Mouse (Mus musculus): ENCODE data around the gene Ryk.

Gene Ryk

DNA sequence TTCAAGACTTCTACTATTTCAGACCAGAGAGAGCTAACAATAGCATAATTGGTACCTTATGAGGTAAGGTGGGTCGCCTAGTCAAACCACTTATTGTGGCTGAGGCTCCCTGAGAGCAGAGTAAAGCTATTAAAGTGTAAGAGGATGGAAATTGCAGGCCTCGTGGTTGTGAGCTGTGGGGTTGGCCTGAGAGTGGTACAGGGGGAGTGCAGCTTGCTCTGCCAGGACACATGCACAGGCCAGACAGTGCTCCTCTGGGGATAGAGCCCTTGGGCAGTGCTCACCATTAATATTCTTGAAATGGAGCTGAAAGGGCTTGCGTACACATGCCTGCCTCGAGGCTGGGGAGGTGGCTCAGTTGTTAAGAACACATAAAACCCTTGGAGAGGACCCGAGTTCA is 23.6 kb downstream of the Ryk start:
- in situ Hi-C loops (cut with MboI, MseI), result no loop called here

GRCm38 (mm10) chr9:102859399-102859798 is 24.7 kb downstream of the Ryk start:
- in situ Hi-C loops (cut with MboI, MseI), result no loop called here

DNA sequence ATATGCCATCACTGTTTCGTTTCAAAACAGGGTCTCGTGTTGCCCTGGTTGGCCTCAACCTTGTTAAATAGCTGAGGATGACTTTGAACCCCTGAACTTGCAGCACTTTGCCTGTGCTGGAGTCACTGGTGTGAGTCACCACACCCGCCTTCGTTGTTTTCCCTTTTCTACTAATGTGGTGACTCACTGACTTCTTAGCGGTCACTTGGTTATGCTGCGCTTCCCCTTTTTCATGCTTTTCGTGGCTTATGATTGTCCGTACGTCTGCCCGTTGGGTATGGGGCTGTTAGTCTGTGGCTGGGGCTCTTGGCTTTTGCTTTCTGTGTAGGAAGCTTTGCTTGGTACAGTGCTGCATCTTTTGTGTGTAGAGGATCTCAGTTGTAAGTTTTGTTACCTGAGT is 25.2 kb downstream of the Ryk start:
- in situ Hi-C loops (cut with MboI, MseI), result loop anchor here in 1 of 2 experiments (10.0 kb wide), 1 partner anchor 1555 kb away; no protein-coding TSS in a partner anchor

DNA sequence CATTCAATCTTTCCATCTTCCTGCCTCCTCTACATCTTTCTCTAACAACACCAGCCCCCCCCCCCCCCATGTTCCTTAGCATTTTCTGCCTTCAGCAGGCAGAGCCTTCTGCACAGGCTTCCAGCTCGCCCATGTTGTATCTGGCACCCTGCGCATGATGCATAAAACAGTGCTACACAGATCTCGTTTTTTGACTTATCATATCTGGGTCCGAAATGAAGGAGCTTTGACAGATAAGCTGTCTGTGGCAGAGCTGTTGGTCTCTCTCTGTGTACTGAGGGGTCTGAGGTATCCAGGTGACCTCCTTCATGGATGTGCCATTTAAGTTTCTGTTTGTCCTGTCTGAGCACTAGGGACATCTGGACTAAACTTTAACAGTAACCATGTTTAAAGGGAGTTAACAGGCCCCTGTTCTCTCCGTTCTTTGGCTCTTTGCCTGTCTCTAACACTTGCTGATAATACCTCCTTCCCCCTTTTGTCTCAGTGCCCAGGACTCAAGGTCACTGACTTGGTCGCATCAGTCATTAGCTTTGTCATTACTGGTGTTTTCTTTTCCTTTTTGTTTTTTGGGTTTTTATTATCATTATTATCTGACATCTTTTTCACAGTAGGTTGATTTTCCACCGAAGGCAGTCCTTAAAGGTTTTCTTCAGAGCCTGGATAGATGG is 26.2 kb downstream of the Ryk start:
- in situ Hi-C loops (cut with MboI, MseI), result loop anchor here in 1 of 2 experiments (10.0 kb wide), 1 partner anchor 1554 kb away; no protein-coding TSS in a partner anchor

GRCm38 (mm10) chr9:102861789-102862188 is 27.1 kb downstream of the Ryk start:
- in situ Hi-C loops (cut with MboI, MseI), result loop anchor here in 1 of 2 experiments (10.0 kb wide), 1 partner anchor 1553 kb away; no protein-coding TSS in a partner anchor

GRCm38 (mm10) chr9:102862260-102862659 is 27.5 kb downstream of the Ryk start:
- in situ Hi-C loops (cut with MboI, MseI), result loop anchor here in 1 of 2 experiments (10.0 kb wide), 1 partner anchor 1553 kb away; no protein-coding TSS in a partner anchor

DNA sequence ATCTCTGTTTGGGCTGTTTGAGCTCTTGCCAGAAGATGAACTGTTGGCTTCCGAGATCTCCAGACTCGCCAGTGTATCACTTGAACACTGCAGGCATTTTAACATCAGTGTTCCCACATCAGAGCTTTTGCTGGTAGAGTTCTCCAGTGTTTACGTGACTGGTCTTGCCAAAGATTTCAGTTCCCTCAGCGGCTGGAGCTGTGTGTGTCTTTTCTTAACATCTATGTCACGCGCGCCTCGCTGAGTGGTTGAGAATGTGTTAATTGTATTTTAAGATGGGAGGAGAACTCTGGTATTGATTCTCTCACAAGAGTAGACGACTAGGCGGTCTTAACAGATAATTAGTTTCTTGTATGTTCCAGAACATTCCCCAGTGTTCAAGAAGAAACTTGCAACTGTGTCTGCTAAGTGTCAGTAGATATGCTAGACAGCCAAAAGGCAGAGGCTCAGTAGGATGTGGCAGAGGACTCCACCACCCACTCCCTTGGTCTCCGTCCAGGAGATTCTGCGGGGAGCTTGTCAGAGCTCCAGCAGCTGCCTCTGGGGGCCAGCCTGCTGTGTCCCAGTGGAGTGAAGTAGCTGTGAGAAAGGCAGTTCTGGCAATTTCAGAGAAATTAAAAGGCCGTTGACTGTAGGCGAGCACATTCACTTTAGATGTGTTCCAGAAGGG is 29.3 kb downstream of the Ryk start:
- in situ Hi-C loops (cut with MboI, MseI), result loop anchor here in 1 of 2 experiments (10.0 kb wide), 1 partner anchor 1551 kb away; no protein-coding TSS in a partner anchor

DNA sequence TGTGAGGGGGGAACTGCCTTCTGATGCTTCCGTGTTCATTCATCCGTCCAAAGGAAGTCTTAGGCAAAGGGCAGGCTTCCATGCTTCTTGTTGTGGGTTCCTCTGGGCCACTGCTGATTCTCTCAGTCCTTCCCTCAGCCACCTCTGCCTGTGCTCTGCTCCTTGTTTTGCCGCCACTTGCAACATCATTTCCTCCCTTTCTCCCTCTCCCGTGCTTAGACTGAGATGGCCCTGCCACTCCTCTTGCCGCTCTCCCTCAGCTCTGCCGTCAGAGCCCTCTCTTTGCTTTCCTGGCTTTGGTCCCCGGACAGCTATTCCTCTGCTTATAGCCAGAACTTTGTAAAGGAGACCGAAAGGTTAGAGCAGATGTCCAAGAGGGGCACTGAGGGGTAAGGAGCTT is 30.2 kb downstream of the Ryk start:
- in situ Hi-C loops (cut with MboI, MseI), result loop anchor here in 1 of 2 experiments (5.0 to 10.0 kb wide), 3 partner anchors 68 to 1550 kb away; no protein-coding TSS in a partner anchor

DNA sequence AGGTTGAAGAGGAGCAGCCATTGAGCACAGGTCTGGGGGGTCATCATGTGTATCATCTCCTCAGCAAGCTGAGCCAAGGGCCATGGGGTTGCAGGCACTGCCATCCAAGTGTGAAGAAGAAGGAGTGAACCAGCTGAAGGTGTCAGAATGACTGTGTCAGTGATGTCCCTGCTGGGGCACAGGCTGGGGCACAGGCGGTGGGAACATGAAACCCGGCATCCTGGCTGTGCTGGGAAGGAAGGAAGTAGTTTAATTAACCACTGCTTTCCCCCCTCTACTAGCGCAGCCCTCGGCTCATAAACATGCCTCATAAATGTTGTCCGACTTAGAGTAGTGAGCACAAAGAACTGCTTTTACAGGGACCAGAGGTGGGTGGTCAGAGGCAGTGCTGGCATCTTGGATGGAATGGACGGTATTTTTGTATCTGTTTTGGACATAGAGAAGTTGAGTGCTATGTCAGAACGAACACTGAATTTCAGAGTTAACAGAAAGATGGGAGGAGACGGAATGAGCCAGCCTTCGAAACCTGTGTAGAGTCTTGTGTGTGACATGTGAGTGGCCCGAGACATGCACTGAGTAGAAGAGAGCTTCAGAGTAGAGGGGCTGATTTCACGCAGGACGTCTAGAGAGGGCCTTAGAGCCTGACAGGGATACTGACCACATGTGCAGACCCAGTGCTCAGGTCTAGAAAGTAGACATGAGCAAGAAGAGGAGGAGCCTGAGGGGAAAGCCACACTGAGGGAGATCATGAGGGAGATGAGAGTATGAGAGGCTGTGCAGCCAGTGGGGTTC is 31.4 kb downstream of the Ryk start:
- in situ Hi-C loops (cut with MboI, MseI), result loop anchor here in 1 of 2 experiments (5.0 to 10.0 kb wide), 3 partner anchors 69 to 1549 kb away; no protein-coding TSS in a partner anchor

DNA sequence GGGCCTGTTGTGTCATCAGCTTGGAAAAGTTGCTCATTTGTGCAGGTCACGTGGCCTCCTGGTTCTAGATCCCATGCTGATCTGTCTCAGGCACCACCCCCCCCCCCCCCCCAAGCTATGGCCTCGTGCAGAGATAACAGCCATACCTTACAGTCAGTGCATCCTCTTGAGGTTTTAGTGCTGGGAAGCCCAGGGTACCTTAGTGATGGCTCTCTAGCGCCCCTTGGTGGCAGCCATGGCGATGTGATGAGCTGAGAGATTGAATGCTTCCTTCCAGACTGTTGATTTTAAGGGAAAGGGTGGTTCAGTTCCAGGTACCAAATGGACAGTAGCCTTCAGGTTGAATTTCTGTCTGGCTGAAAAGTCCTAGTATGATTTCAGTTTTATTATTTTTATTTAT is 32.2 kb downstream of the Ryk start:
- in situ Hi-C loops (cut with MboI, MseI), result loop anchor here in 1 of 2 experiments (5.0 to 10.0 kb wide), 3 partner anchors 70 to 1548 kb away; no protein-coding TSS in a partner anchor

DNA sequence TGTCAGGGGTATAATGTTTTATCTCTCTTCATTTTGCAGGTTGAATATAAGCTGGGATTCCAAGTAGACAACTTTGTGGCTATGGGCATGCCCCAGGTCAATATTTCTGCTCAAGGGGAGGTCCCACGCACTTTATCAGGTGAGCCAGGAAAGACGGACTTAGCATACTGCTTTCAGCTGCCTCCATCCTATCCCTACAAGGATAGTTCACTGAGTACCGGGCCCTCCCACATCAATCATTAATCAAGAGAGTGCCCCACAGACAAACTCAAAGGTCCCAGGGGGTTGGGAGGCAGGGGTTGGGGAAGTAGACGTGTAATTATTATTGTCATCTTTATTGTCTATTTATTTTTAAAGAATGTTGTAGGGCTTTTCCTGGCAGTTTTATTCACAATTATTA is 32.8 kb downstream of the Ryk start:
- in situ Hi-C loops (cut with MboI, MseI), result loop anchor here in 1 of 2 experiments (5.0 to 10.0 kb wide), 3 partner anchors 70 to 1547 kb away; no protein-coding TSS in a partner anchor

- in situ Hi-C loops (cut with MboI, MseI), result loop anchor here in 1 of 2 experiments (5.0 to 10.0 kb wide), 3 partner anchors 71 to 1546 kb away; no protein-coding TSS in a partner anchor
Observed at GRCm38 (mm10) chr9:102868451-102868850, 33.7 kb downstream of the Ryk start.

- in situ Hi-C loops (cut with MboI, MseI), result loop anchor here in 1 of 2 experiments (5.0 kb wide), 2 partner anchors 164 to 239 kb away; no protein-coding TSS in a partner anchor
Observed at GRCm38 (mm10) chr9:102876054-102876690, 41.5 kb downstream of the Ryk start.

DNA sequence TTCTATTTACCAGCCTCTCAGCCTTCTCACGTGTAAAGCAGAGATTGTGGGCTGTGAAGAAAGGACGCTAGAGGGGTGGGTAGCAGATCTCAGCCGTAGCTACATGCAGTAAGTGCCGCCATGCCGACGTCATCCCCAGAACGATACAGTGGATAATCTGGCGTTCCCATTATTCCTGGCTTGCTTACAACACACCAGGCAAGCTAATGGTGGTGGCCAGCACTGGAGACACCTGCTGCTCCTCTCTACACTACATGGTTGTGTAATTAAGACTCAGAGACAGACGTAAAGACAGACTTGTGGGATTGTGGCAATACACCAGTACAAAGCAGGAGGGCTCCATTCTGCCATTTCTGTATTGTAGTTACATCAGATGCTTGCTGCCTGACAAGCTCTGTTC is 43.2 kb downstream of the Ryk start:
- in situ Hi-C loops (cut with MboI, MseI), result loop anchor here in 1 of 2 experiments (5.0 kb wide), 2 partner anchors 166 to 241 kb away; no protein-coding TSS in a partner anchor

GRCm38 (mm10) chr9:102879545-102879944 is 44.8 kb downstream of the Ryk start:
- in situ Hi-C loops (cut with MboI, MseI), result loop anchor here in 1 of 2 experiments (5.0 kb wide), 2 partner anchors 167 to 242 kb away; no protein-coding TSS in a partner anchor

- in situ Hi-C loops (cut with MboI, MseI), result no loop called here
Observed at GRCm38 (mm10) chr9:102884703-102885102, 50.0 kb downstream of the Ryk start.

- in situ Hi-C loops (cut with MboI, MseI), result no loop called here
Observed at GRCm38 (mm10) chr9:102890166-102890565, 55.4 kb downstream of the Ryk start.

- in situ Hi-C loops (cut with MboI, MseI), result no loop called here
Observed at GRCm38 (mm10) chr9:102892480-102893355, 58.0 kb downstream of the Ryk start.

GRCm38 (mm10) chr9:102893356-102893870 is 58.7 kb downstream of the Ryk start:
- in situ Hi-C loops (cut with MboI, MseI), result no loop called here
